Mouse (Mus musculus): Measurements from ENCODE around the gene Tnfsf12.

Gene Tnfsf12

DNA sequence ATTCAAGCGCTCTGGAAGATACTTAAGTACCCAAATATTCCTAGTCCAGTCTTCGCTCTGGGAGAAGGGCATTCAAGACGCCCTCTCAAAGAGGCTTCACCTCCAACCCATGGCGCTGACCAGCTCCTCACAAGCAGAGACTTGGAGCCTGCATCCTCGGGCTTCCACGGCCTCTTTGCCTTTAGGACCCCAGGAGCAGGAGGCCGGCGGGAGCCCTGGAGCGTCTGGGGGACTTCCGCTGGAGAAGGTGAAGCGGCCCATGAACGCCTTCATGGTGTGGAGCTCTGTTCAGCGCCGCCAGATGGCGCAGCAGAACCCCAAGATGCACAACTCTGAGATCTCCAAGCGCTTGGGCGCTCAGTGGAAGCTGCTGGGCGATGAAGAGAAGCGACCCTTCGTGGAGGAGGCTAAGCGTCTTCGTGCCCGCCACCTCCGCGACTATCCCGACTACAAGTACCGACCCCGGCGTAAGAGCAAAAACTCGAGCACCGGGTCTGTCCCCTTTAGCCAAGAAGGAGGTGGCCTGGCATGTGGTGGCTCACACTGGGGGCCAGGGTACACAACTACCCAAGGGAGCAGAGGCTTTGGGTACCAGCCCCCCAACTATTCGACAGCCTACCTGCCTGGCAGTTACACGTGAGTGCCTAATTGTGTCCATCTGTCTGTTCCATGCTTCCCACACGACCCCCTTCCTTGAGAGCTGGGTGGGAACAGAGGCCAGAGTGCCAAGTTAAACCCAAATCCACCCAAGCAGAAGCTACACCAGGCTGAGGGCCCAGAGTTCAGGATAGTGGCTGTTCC is 40.2 kb downstream of the Tnfsf12 start, which contains the start of gene Sox15:
Gene Sox15, plus strand, starts transcription at position 51 of the 801 bp plus-strand sequence.
- peak; percentile 42 for DNase-seq (ENCODE audit: low read depth, low spot score)

DNA sequence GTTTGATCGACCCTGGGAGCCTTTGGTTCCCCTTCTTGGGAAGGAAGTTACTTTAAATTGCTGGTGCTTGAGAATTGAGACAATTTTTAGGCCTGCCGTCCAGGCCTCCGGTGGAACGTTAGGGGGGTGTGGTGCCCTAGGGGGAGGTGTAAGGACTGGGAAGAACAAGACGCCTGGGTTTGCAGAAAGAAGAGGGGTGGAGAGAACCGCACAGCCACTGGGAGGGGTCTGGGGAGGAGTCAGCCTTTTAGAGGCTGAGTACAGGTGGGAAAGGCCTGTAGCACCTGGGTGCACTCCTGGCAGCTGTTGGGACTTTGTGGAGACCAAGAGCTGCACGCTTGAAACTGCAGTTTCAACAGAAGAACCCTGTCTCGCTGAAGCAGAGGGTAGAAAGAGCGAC is 40.9 kb downstream of the Tnfsf12 start:
- DNase-seq (ENCODE audit: low read depth, low spot score): no peak

- DNase-seq (ENCODE audit: low read depth, low spot score): no peak
Observed at GRCm38 (mm10) chr11:69653399-69653798, 42.2 kb downstream of the Tnfsf12 start.

- no peak for DNase-seq (ENCODE audit: low read depth, low spot score)
Observed at GRCm38 (mm10) chr11:69645860-69646259, 49.8 kb downstream of the Tnfsf12 start.

All from skeletal muscle tissue, adult 2 months (tissue).